9 mouse cellular contexts compared by ENCODE assay signal in genomic region chrX:99443528-99443962, GRCm38 (mm10). TPM values are rescaled to one million over a fixed set of nuclear protein-coding genes. Genes with fewer than 3 reads are reported as not detected.
DNase-seq lines count a peak whose midpoint lies in the region; ATAC-seq and TF ChIP-seq lines count a peak whose summit lies in the region.
"Had no signal": no experiment of that assay in that cellular context is flagged by ENCODE, and none has a peak within 500 bp of the region (broad histone marks: within the 10 kb centered on the region; RNA-seq: fewer than 3 reads in every experiment).

No protein-coding gene starts in this region.

- no peak overlapping the region for H3K4me3 ChIP-seq in kidney, postnatal 0 days (replicated peaks; ENCODE audit: low read depth, low read length)
- H3K4me3 ChIP-seq in embryonic facial prominence, embryonic 14.5 days (ENCODE audit: low read depth, low read length) = no peak overlapping the region
- H3K4me3 ChIP-seq in limb, embryonic 13.5 days = no peak overlapping the region
- no peak overlapping the region for H3K4me3 ChIP-seq in liver, postnatal 0 days (ENCODE audit: low read depth, low read length)

- WGBS in kidney, postnatal 0 days = 41% methylated on average over 16 of the region's 16 CpGs
- 21% methylated on average over 12 of the region's 16 CpGs for WGBS in embryonic facial prominence, embryonic 14.5 days
- WGBS in limb, embryonic 13.5 days = 26% methylated on average over 16 of the region's 16 CpGs
- WGBS in liver, postnatal 0 days (ENCODE audit: insufficient replicate concordance) = 43% methylated on average over 16 of the region's 16 CpGs

- TF ChIP-seq EP300 in liver, postnatal 0 days (IDR thresholded peaks at IDR 0.05; ENCODE audit: low read depth) = no peak

- H3K27me3 ChIP-seq in kidney, postnatal 0 days (ENCODE audit: insufficient read depth, low read length) = no peaks in the 10 kb centered on the region
- peaks cover 8% of the 10 kb centered on the region; the same call in 1 of the 2 replicates for H3K27me3 ChIP-seq in embryonic facial prominence, embryonic 14.5 days (replicated peaks; ENCODE audit: control insufficient read depth, insufficient read depth, low read length)
- H3K27me3 ChIP-seq in limb, embryonic 13.5 days = peaks cover 43% of the 10 kb centered on the region
- H3K27me3 ChIP-seq in liver, postnatal 0 days (ENCODE audit: insufficient read depth, low read length) = 0 out of 2 replicates have a peak, but pooled peaks cover 4% of the 10 kb centered on the region

- ATAC-seq in kidney, postnatal 0 days (replicated peaks; ENCODE audit: low FRiP score, low read depth) = 0 out of 2 replicates have a peak, but pooled peaks have one; percentile 47
- ATAC-seq in embryonic facial prominence, embryonic 14.5 days (ENCODE audit: low read depth) = 0 out of 2 replicates have a peak, but pooled peaks have one; percentile 42
- ATAC-seq in limb, embryonic 13.5 days (ENCODE audit: low FRiP score, low read depth) = peak; percentile 61; the same call in 1 of the 2 replicates
- ATAC-seq in liver, postnatal 0 days = no peak

- no peak for TF ChIP-seq POLR2A in brain, embryonic 14.5 days (IDR thresholded peaks at IDR 0.05; ENCODE audit: borderline replicate concordance, extremely low read depth, insufficient read depth, insufficient read length, poor library complexity, severe bottlenecking)

- peak; percentile 70 for DNase-seq in kidney, postnatal 0 days (ENCODE audit: low spot score)
- DNase-seq in kidney, adult 11 months = no peak
- peak; percentile 54 for DNase-seq in brain, embryonic 14.5 days (ENCODE audit: low read depth)
- DNase-seq in embryonic facial prominence, embryonic 14.5 days (ENCODE audit: low spot score) = peak; percentile 52
- DNase-seq in liver, postnatal 0 days = no peak
- DNase-seq in B cell, adult 2 months = no peak
- DNase-seq: gastrocnemius, postnatal 36 days; spleen, adult 18-20 months had no signal

- no peak overlapping the region for H3K9ac ChIP-seq in kidney, postnatal 0 days (ENCODE audit: low read depth, low read length)
- H3K9ac ChIP-seq in embryonic facial prominence, embryonic 14.5 days (ENCODE audit: low read depth, low read length) = peak overlapping the region; percentile 6; the same call in 1 of the 2 replicates
- no peak overlapping the region for H3K9ac ChIP-seq in limb, embryonic 13.5 days
- H3K9ac ChIP-seq in liver, postnatal 0 days (replicated peaks) = no peak overlapping the region

- no peak for TF ChIP-seq CTCF in kidney, postnatal 0 days (IDR thresholded peaks at IDR 0.05; ENCODE audit: low read depth)
- TF ChIP-seq CTCF in brain, embryonic 14.5 days (IDR thresholded peaks at IDR 0.05; ENCODE audit: borderline replicate concordance, extremely low read depth, insufficient read depth, insufficient read length) = no peak
- TF ChIP-seq CTCF in liver, postnatal 0 days (IDR thresholded peaks at IDR 0.05; ENCODE audit: low read depth) = no peak

- H3K4me1 ChIP-seq in kidney, postnatal 0 days (replicated peaks; ENCODE audit: insufficient read depth, low read length) = 0 out of 2 replicates have a peak, but pooled peaks cover 6% of the 10 kb centered on the region
- 0 out of 2 replicates have a peak, but pooled peaks cover 10% of the 10 kb centered on the region for H3K4me1 ChIP-seq in embryonic facial prominence, embryonic 14.5 days (ENCODE audit: control insufficient read depth, insufficient read depth, low read length)
- H3K4me1 ChIP-seq in limb, embryonic 13.5 days = peaks cover 23% of the 10 kb centered on the region
- no peaks in the 10 kb centered on the region for H3K4me1 ChIP-seq in liver, postnatal 0 days (ENCODE audit: insufficient read depth)

- peak overlapping the region; percentile 77 for H3K27ac ChIP-seq in kidney, postnatal 0 days
- peak overlapping the region; percentile 65 for H3K27ac ChIP-seq in embryonic facial prominence, embryonic 14.5 days (replicated peaks; ENCODE audit: low read depth, low read length)
- peak overlapping the region; percentile 67 for H3K27ac ChIP-seq in limb, embryonic 13.5 days
- H3K27ac ChIP-seq in liver, postnatal 0 days (ENCODE audit: low read depth) = no peak overlapping the region

- no peaks in the 10 kb centered on the region for H3K36me3 ChIP-seq in kidney, postnatal 0 days (ENCODE audit: insufficient read depth, low read length)
- H3K36me3 ChIP-seq in embryonic facial prominence, embryonic 14.5 days (ENCODE audit: control insufficient read depth, insufficient read depth, low read length) = no peaks in the 10 kb centered on the region
- no peaks in the 10 kb centered on the region for H3K36me3 ChIP-seq in limb, embryonic 13.5 days
- no peaks in the 10 kb centered on the region for H3K36me3 ChIP-seq in liver, postnatal 0 days (replicated peaks; ENCODE audit: insufficient read depth, low read length)

- H3K9me3 ChIP-seq in kidney, postnatal 0 days (replicated peaks; ENCODE audit: low read length) = no peaks in the 10 kb centered on the region
- H3K9me3 ChIP-seq in embryonic facial prominence, embryonic 14.5 days (ENCODE audit: control insufficient read depth, low read length) = no peaks in the 10 kb centered on the region
- no peaks in the 10 kb centered on the region for H3K9me3 ChIP-seq in limb, embryonic 13.5 days
- no peaks in the 10 kb centered on the region for H3K9me3 ChIP-seq in liver, postnatal 0 days (ENCODE audit: low read length)

- no peak overlapping the region for H3K4me2 ChIP-seq in kidney, postnatal 0 days (ENCODE audit: low read length)
- H3K4me2 ChIP-seq in embryonic facial prominence, embryonic 14.5 days (ENCODE audit: low read depth, low read length) = peak overlapping the region; percentile 34; the same call in 1 of the 2 replicates
- peak overlapping the region; percentile 41 for H3K4me2 ChIP-seq in limb, embryonic 13.5 days (replicated peaks)
- H3K4me2 ChIP-seq in liver, postnatal 0 days (ENCODE audit: low read depth, low read length) = no peak overlapping the region

RNA-seq across cellular contexts. Expression of gene Pja1, which starts 27.5 kb away (rescaled TPM):
- 158 and 162 TPM in 2 replicates for polyA plus RNA-seq in kidney, postnatal 0 days (2015; fragmentation: Nextera tagmentation; extraction: Ambion mirVana)
- polyA plus RNA-seq in brain, embryonic 14.5 days (2012; rRNA removed) = 241 and 242 TPM in 2 replicates
- 158 and 175 TPM in 2 replicates for polyA plus RNA-seq in embryonic facial prominence, embryonic 14.5 days (2014; fragmentation: Nextera tagmentation; extraction: Ambion mirVana)
- 178 and 180 TPM in 2 replicates for polyA plus RNA-seq in limb, embryonic 13.5 days (2015; fragmentation: Nextera tagmentation; extraction: Ambion mirVana)
- polyA plus RNA-seq in liver, postnatal 0 days (2015; fragmentation: Nextera tagmentation; extraction: Ambion mirVana) = 31.9 and 32.1 TPM in 2 replicates

Comparison
In these comparisons a context has a peak if more than half of its experiments do, and no peak if none do; other contexts are left out.
1. DNase-seq: peak in kidney, postnatal 0 days (single experiment), brain, embryonic 14.5 days (single experiment) and embryonic facial prominence, embryonic 14.5 days (single experiment); none in kidney, adult 11 months (single experiment), liver, postnatal 0 days (single experiment) and B cell, adult 2 months (0 of 2).
2. H3K4me2 ChIP-seq: peak in embryonic facial prominence, embryonic 14.5 days (single experiment) and limb, embryonic 13.5 days (single experiment); none in kidney, postnatal 0 days (single experiment) and liver, postnatal 0 days (single experiment).